Mouse (Mus musculus): ENCODE measurements around the gene Rspo4. TPM values are rescaled to one million over a fixed set of nuclear protein-coding genes. Genes with fewer than 3 reads are reported as not detected.

The Rspo4 gene
- polyA plus RNA-seq, 1 experiment, result not detected

- peaks cover 4% of the 10 kb centered on the region for H3K4me1 ChIP-seq (ENCODE audit: control insufficient read depth, insufficient read depth, low read length)
- DNase-seq, result no peak
- no peak overlapping the region for H3K4me3 ChIP-seq (replicated peaks; ENCODE audit: insufficient read depth, low read depth, low read length)
- H3K27me3 ChIP-seq (ENCODE audit: control insufficient read depth, insufficient read depth, low read length), result no peaks in the 10 kb centered on the region
- no peak overlapping the region for H3K27ac ChIP-seq (ENCODE audit: insufficient read depth, low read length)
- TF ChIP-seq POLR2A (IDR thresholded peaks at IDR 0.05; ENCODE audit: borderline replicate concordance, insufficient read depth, low read length) (no peak), CTCF (IDR thresholded peaks at IDR 0.05; ENCODE audit: borderline replicate concordance, insufficient read depth, low read depth, low read length) (no peak)
- 80% methylated on average over 6 of the region's 6 CpGs for WGBS
These were observed 60.5 kb downstream of the Rspo4 start for GRCm38 (mm10) chr2:151903267-151903666.

GRCm38 (mm10) chr2:151903933-151904332 is 61.2 kb downstream of the Rspo4 start:
- 54% methylated on average over 4 of the region's 4 CpGs for WGBS
- H3K27ac ChIP-seq (ENCODE audit: insufficient read depth, low read length), result no peak overlapping the region
- no peak for TF ChIP-seq CTCF (IDR thresholded peaks at IDR 0.05; ENCODE audit: borderline replicate concordance, insufficient read depth, low read depth, low read length)
- TF ChIP-seq POLR2A (IDR thresholded peaks at IDR 0.05; ENCODE audit: borderline replicate concordance, insufficient read depth, low read length), result no peak
- no peaks in the 10 kb centered on the region for H3K27me3 ChIP-seq (ENCODE audit: control insufficient read depth, insufficient read depth, low read length)
- H3K4me1 ChIP-seq (ENCODE audit: control insufficient read depth, insufficient read depth, low read length), result peaks cover 4% of the 10 kb centered on the region
- no peak for DNase-seq
- H3K4me3 ChIP-seq (replicated peaks; ENCODE audit: insufficient read depth, low read depth, low read length), result no peak overlapping the region

GRCm38 (mm10) chr2:151904636-151905035 is 61.9 kb downstream of the Rspo4 start:
- no peaks in the 10 kb centered on the region for H3K27me3 ChIP-seq (ENCODE audit: control insufficient read depth, insufficient read depth, low read length)
- DNase-seq, result peak in 1 of 2 experiments; percentile 13
- H3K4me1 ChIP-seq (ENCODE audit: control insufficient read depth, insufficient read depth, low read length), result peaks cover 4% of the 10 kb centered on the region
- H3K27ac ChIP-seq (ENCODE audit: insufficient read depth, low read length), result no peak overlapping the region
- 23% methylated on average over 3 of the region's 3 CpGs for whole genome bisulfite sequencing
- no peak overlapping the region for H3K4me3 ChIP-seq (replicated peaks; ENCODE audit: insufficient read depth, low read depth, low read length)
- TF ChIP-seq CTCF (IDR thresholded peaks at IDR 0.05; ENCODE audit: borderline replicate concordance, insufficient read depth, low read depth, low read length) (no peak), POLR2A (IDR thresholded peaks at IDR 0.05; ENCODE audit: borderline replicate concordance, insufficient read depth, low read length) (no peak)

- H3K4me1 ChIP-seq (ENCODE audit: control insufficient read depth, insufficient read depth, low read length), result peaks cover 4% of the 10 kb centered on the region
- no peak overlapping the region for H3K27ac ChIP-seq (ENCODE audit: insufficient read depth, low read length)
- no peak overlapping the region for H3K4me3 ChIP-seq (replicated peaks; ENCODE audit: insufficient read depth, low read depth, low read length)
- TF ChIP-seq POLR2A (IDR thresholded peaks at IDR 0.05; ENCODE audit: borderline replicate concordance, insufficient read depth, low read length) (no peak), CTCF (IDR thresholded peaks at IDR 0.05; ENCODE audit: borderline replicate concordance, insufficient read depth, low read depth, low read length) (no peak)
- no peaks in the 10 kb centered on the region for H3K27me3 ChIP-seq (ENCODE audit: control insufficient read depth, insufficient read depth, low read length)
- DNase-seq, result no peak
- WGBS, result 74% methylated on average over 2 of the region's 2 CpGs
These were observed 64.3 kb downstream of the Rspo4 start for GRCm38 (mm10) chr2:151907020-151907419.

- Histone ChIP-seq H3K4me1 (ENCODE audit: control insufficient read depth, insufficient read depth, low read length) (peaks cover 4% of the 10 kb centered on the region), H3K4me3 (replicated peaks; ENCODE audit: insufficient read depth, low read depth, low read length) (no peak overlapping the region), H3K27me3 (ENCODE audit: control insufficient read depth, insufficient read depth, low read length) (no peaks in the 10 kb centered on the region), H3K27ac (ENCODE audit: insufficient read depth, low read length) (no peak overlapping the region)
- TF ChIP-seq POLR2A (IDR thresholded peaks at IDR 0.05; ENCODE audit: borderline replicate concordance, insufficient read depth, low read length) (no peak), CTCF (IDR thresholded peaks at IDR 0.05; ENCODE audit: borderline replicate concordance, insufficient read depth, low read depth, low read length) (no peak)
- no peak for DNase-seq
- WGBS, result 67% methylated on average over 3 of the region's 3 CpGs
These were observed 66.7 kb downstream of the Rspo4 start for GRCm38 (mm10) chr2:151909386-151909785.

- WGBS, result 45% methylated on average over 5 of the region's 5 CpGs
- TF ChIP-seq CTCF (IDR thresholded peaks at IDR 0.05; ENCODE audit: borderline replicate concordance, insufficient read depth, low read depth, low read length) (no peak), POLR2A (IDR thresholded peaks at IDR 0.05; ENCODE audit: borderline replicate concordance, insufficient read depth, low read length) (no peak)
- H3K4me3 ChIP-seq (replicated peaks; ENCODE audit: insufficient read depth, low read depth, low read length), result no peak overlapping the region
These were observed 67.8 kb downstream of the Rspo4 start for GRCm38 (mm10) chr2:151910498-151910897.

GRCm38 (mm10) chr2:151910919-151911500 is 68.3 kb downstream of the Rspo4 start, which contains the start of gene Angpt4:
Gene Angpt4 (plus strand): TSS chr2:151911210.
- WGBS, result 63% methylated on average over 12 of the region's 13 CpGs
- no peak for TF ChIP-seq CTCF (IDR thresholded peaks at IDR 0.05; ENCODE audit: borderline replicate concordance, insufficient read depth, low read depth, low read length)
- Histone ChIP-seq H3K4me1 (ENCODE audit: control insufficient read depth, insufficient read depth, low read length) (no peaks in the 10 kb centered on the region), H3K27ac (ENCODE audit: insufficient read depth, low read length) (no peak within 1 kb of the TSS), H3K4me3 (replicated peaks; ENCODE audit: insufficient read depth, low read depth, low read length) (no peak within 1 kb of the TSS), H3K27me3 (ENCODE audit: control insufficient read depth, insufficient read depth, low read length) (no peaks in the 10 kb centered on the region)
- DNase-seq, result no peak

More at GRCm38 (mm10) chr2:151910498-151910897, 67.8 kb downstream of the Rspo4 start:
- no peaks in the 10 kb centered on the region for H3K4me1 ChIP-seq (ENCODE audit: control insufficient read depth, insufficient read depth, low read length)
- no peak overlapping the region for H3K27ac ChIP-seq (ENCODE audit: insufficient read depth, low read length)
- no peak for DNase-seq
- no peaks in the 10 kb centered on the region for H3K27me3 ChIP-seq (ENCODE audit: control insufficient read depth, insufficient read depth, low read length)

- Histone ChIP-seq H3K27ac (ENCODE audit: insufficient read depth, low read length) (no peak overlapping the region), H3K4me3 (replicated peaks; ENCODE audit: insufficient read depth, low read depth, low read length) (no peak overlapping the region), H3K27me3 (ENCODE audit: control insufficient read depth, insufficient read depth, low read length) (no peaks in the 10 kb centered on the region), H3K4me1 (ENCODE audit: control insufficient read depth, insufficient read depth, low read length) (no peaks in the 10 kb centered on the region)
- no peak for DNase-seq
- TF ChIP-seq POLR2A (IDR thresholded peaks at IDR 0.05; ENCODE audit: borderline replicate concordance, insufficient read depth, low read length) (no peak), CTCF (IDR thresholded peaks at IDR 0.05; ENCODE audit: borderline replicate concordance, insufficient read depth, low read depth, low read length) (no peak)
- 88% methylated on average over 3 of the region's 3 CpGs for WGBS
These were observed 69.0 kb downstream of the Rspo4 start for GRCm38 (mm10) chr2:151911751-151912150.

All from cerebellum, adult 2 months (tissue).